Mouse (Mus musculus) neural tube, embryonic 12.5 days (tissue): ENCODE measurements around the gene Tmem198. TPM values are rescaled to one million over a fixed set of nuclear protein-coding genes. Genes with fewer than 3 reads are reported as not detected.

ENCODE experiments used
- ATAC-seq: fragments of 200-750 bp; cut with Nextera tagmentation; 2 replicates; pipeline ENCODE4 v1.8.0; 2017; ENCODE audit warnings: low read depth, mild to moderate bottlenecking, moderate TSS enrichment, moderate library complexity; ENCODE audit not compliant: low FRiP score
- H3K27ac ChIP-seq: fragments of 300-500 bp; sonication (generic); 2 replicates; pipeline ENCODE4 v1.5.1; 2016
- H3K27me3 ChIP-seq: fragments of 300-500 bp; sonication (generic); replicated peaks from 2 replicates; pipeline ENCODE4 v1.6.1; 2016; ENCODE audit warnings: mild to moderate bottlenecking
- H3K36me3 ChIP-seq: fragments of 300-500 bp; sonication (generic); 2 replicates; pipeline ENCODE4 v1.6.1; 2016; ENCODE audit warnings: mild to moderate bottlenecking
- H3K4me1 ChIP-seq: fragments of 300-500 bp; sonication (generic); 2 replicates; pipeline ENCODE4 v1.6.1; 2016
- H3K4me2 ChIP-seq: fragments of 300-500 bp; sonication (generic); replicated peaks from 2 replicates; pipeline ENCODE4 v1.6.1; 2016; ENCODE audit warnings: mild to moderate bottlenecking
- H3K4me3 ChIP-seq: fragments of 300-500 bp; sonication (generic); 2 replicates; pipeline ENCODE4 v1.5.1; 2016
- H3K9ac ChIP-seq: fragments of 300-500 bp; sonication (generic); 2 replicates; pipeline ENCODE4 v1.6.1; 2016; ENCODE audit warnings: mild to moderate bottlenecking
- H3K9me3 ChIP-seq: fragments of 300-500 bp; sonication (generic); 2 replicates; pipeline ENCODE4 v1.6.1; 2016; ENCODE audit warnings: mild to moderate bottlenecking
- WGBS: fragments of 180-500 bp; shearing (Covaris S2); methylation state at CpG from one replicate; pipeline ENCODE4 v1.1.7; 2016; 5-methylcytosine and 5-hydroxymethylcytosine counted together
- polyA plus RNA-seq: library from polyadenylated mRNA; unstranded; fragments of >200 nt; fragmentation: Nextera tagmentation; extraction: Ambion mirVana; gene quantifications from 2 replicates; pipeline ENCODE4 v1.2.1, GENCODE M21; 2016

Gene Tmem198
- polyA plus RNA-seq, 1 experiment from 2014 or later, result 28.9 TPM

DNA sequence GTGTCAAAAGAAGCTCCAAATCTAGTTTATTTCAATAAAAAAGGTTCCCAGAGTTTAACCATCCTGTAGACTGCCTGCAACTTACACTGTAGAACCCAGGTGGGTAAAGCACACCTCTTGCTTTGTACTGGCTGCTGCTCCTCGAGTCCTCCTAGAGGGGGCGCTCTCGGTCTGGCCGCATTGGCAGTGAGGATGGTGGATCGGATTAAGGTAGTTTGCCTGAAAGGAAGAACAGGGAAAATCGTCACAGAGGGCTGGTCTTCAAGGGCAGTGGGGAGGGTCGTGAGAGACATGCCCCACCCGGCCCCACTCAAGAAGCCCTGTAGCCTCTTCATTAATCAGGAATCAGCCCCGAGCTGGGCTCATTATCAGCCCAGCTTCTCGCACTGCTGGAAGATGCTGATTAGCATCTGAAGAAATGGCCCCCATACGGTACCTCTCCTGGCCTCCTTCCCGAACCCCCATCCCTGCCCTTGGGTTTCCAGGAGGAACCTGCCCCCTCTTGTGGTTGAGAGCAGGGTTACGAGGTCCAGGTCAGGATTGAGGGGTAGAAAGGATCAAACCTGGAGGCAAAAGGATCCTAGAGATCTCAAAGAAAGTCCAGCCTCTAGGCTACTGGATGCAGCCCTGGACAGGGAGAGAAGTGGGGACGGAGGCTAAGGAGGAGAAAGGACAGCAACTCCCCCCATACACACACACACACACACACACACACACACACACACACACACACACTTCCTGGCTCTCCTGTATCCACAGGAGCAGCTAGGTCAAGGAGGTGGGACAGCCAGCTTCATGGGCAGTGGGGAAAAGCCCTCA, 22.4 kb upstream of the Tmem198 start:
- Histone ChIP-seq H3K27me3 (peaks cover 15% of the 10 kb centered on the region), H3K4me3 (no peak overlapping the region), H3K27ac (peak overlapping the region; percentile 79; the same call in 1 of the 2 replicates), H3K4me2 (peak overlapping the region; percentile 63), H3K9ac (peak overlapping the region; percentile 29; the same call in 1 of the 2 replicates), H3K4me1 (peaks cover 69% of the 10 kb centered on the region), H3K9me3 (no peaks in the 10 kb centered on the region), H3K36me3 (no peaks in the 10 kb centered on the region)
- no peak for ATAC-seq
- 7% methylated on average over 14 of the region's 14 CpGs for WGBS

DNA sequence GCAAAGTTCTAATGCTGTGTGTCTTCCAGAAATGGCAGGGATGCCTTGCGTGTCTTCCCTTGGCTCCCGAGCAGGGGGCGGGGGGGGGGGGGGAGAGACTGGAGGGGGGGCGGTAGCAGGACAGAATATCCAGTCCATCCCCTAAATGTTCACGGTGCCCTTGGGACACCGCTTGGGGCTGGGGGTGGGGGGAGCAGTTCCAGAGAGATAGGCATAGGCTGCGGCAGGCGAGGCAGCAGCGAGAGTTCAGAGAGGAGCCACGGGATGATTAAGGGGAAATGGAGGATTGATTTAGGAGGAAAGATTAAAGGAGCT, 21.7 kb upstream of the Tmem198 start:
- Histone ChIP-seq H3K4me2 (peak overlapping the region; percentile 63), H3K27ac (peak overlapping the region; percentile 79), H3K27me3 (peaks cover 9% of the 10 kb centered on the region), H3K9ac (0 out of 2 replicates have a peak overlapping the region, but pooled peaks have one; percentile 13), H3K4me1 (peaks cover 67% of the 10 kb centered on the region), H3K9me3 (no peaks in the 10 kb centered on the region), H3K36me3 (no peaks in the 10 kb centered on the region), H3K4me3 (no peak overlapping the region)
- peak; percentile 26 for ATAC-seq
- WGBS, result 1% methylated on average over 6 of the region's 10 CpGs

DNA sequence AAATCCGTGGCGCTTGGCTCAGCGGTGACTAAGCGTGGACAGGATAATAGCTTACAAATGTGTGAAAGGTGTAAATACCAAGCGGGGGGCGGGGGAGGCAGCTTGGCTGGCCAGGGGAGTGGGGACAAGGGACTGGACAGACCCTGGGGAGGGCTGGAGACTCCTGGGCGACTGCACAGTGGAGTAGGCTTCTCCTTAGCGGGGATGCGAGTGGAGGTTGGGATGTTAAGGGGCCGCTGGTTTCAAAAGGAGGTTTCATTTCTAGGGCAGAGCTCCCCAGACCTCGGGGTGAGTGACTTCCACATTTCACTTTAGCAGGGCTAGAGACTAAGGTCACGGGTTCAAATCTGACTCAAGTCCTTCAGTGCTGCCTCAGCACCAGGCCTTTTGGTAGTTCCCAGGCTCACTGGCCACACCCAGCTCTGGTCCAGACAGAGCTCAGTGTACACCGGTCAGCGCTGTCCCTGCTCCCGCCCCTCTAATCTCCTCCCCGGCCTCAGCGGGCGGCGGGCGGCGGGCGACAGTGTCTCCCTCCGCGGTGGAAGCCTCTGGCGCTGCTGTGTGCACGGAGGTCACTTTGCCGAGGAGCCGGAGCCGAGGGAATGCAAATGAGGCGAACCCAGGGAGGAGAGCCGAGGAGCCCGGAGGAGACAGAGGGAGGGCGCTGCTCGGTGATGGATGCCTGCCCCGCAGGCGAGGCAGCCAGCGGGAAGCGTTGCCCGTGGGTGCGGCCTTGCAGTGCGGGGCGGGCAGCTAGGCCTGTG, 21.1 kb upstream of the Tmem198 start:
- peaks cover 64% of the 10 kb centered on the region for H3K4me1 ChIP-seq
- H3K27ac ChIP-seq, result peak overlapping the region; percentile 79
- H3K4me2 ChIP-seq, result peak overlapping the region; percentile 63
- peaks cover 8% of the 10 kb centered on the region for H3K27me3 ChIP-seq
- H3K4me3 ChIP-seq, result peak overlapping the region; percentile 19
- H3K36me3 ChIP-seq, result no peaks in the 10 kb centered on the region
- no peaks in the 10 kb centered on the region for H3K9me3 ChIP-seq
- peak overlapping the region; percentile 49 for H3K9ac ChIP-seq
- ATAC-seq, result peak; percentile 39
- WGBS, result 1% methylated on average over 42 of the region's 42 CpGs

DNA sequence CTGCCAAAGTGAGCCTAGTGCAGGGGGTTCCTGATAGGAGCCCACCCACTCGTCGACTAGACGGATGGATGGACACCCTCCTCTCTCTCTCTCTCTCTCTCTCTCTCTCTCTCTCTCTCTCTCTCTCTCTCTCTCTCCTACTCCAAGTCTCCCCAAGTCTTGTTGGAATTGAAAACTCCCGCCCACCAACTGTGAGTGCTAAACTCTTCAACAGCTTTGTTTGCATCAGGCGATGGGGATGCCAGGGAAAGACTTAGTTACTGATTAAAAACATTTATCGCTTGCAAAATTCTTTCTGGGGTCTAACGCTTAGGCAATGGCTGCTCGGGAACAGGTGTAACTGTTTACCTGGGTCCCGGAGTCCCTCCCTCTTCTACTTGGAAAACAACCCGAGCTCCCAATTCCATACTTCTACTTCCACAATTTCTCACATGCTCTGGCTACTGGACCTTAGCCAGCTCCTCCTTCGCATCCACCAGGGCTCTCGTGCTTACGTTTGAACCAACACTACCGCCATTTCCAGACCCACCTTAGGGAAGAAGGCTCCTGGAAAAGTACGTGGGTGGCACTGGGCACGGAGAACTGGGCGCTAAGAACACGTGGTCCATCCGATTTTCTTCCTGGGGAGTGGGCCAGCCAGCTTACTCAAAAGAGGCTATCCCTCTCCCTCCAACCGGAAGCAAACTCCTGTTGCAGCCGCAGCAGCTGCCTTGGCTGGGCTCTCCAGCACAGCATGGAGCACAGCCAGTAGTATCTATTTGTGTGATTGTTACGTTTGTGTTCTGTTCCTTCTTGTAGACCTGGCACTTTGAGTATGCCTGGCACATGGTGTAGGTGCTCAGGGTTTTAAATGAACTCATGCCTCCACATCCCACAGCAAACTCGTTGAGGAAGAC, 20.3 kb upstream of the Tmem198 start:
- Histone ChIP-seq H3K4me1 (peaks cover 64% of the 10 kb centered on the region), H3K9me3 (no peaks in the 10 kb centered on the region), H3K4me2 (peak overlapping the region; percentile 63), H3K9ac (peak overlapping the region; percentile 49), H3K27me3 (peaks cover 8% of the 10 kb centered on the region; the same call in 1 of the 2 replicates), H3K4me3 (peak overlapping the region; percentile 19), H3K27ac (peak overlapping the region; percentile 79), H3K36me3 (no peaks in the 10 kb centered on the region)
- 19% methylated on average over 23 of the region's 23 CpGs for WGBS
- ATAC-seq, result no peak

DNA sequence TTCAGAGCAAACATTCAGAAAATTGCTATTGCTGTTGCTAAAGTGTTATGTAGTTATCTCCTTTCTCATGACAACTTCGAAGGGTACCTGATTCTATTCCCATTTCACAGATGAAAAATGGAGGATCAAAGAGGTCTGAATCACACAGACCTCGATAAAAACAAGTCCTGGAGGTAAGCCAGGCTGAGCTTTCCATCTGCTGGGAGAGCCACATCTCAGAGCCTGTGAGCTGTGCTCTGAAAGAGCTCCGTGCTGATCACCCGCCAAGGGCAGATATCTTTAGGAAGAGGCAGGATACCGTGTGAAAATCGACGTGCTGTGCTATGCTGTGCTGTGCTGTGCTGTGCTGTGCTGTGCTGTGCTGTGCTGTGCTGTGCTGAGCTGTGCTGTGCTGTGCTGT, 19.0 kb upstream of the Tmem198 start:
- Histone ChIP-seq H3K9ac (no peak overlapping the region), H3K27me3 (0 out of 2 replicates have a peak, but pooled peaks cover 3% of the 10 kb centered on the region), H3K4me3 (no peak overlapping the region), H3K36me3 (no peaks in the 10 kb centered on the region), H3K4me1 (peaks cover 64% of the 10 kb centered on the region), H3K4me2 (no peak overlapping the region), H3K9me3 (no peaks in the 10 kb centered on the region), H3K27ac (no peak overlapping the region)
- 87% methylated on average over 7 of the region's 7 CpGs for WGBS
- no peak for ATAC-seq

DNA sequence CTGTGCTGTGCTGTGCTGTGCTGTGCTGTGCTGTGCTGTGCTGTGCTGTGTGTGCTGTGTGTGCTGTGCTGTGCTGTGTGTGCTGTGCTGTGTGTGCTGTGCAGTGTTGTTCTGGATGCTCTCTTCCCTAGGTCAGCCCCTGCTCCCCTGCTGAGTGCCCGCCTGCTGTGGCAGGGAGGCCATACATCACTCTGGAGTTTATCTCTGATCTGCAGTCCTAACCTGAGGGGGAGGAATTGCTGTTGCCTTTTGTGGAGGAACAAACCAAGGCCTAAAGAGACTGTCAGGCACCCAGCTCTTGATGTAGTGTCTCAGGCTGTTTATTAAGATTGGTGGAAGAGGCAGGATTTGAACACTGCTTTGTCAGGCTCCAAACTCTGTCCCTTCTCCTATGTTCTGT, 16.7 kb upstream of the Tmem198 start:
- Histone ChIP-seq H3K9me3 (no peaks in the 10 kb centered on the region), H3K27ac (no peak overlapping the region), H3K27me3 (0 out of 2 replicates have a peak, but pooled peaks cover 3% of the 10 kb centered on the region), H3K4me2 (no peak overlapping the region), H3K36me3 (no peaks in the 10 kb centered on the region), H3K4me3 (no peak overlapping the region), H3K9ac (no peak overlapping the region), H3K4me1 (peaks cover 42% of the 10 kb centered on the region)
- ATAC-seq, result no peak
- 11% methylated on average over 1 of the region's 1 CpGs for WGBS

DNA sequence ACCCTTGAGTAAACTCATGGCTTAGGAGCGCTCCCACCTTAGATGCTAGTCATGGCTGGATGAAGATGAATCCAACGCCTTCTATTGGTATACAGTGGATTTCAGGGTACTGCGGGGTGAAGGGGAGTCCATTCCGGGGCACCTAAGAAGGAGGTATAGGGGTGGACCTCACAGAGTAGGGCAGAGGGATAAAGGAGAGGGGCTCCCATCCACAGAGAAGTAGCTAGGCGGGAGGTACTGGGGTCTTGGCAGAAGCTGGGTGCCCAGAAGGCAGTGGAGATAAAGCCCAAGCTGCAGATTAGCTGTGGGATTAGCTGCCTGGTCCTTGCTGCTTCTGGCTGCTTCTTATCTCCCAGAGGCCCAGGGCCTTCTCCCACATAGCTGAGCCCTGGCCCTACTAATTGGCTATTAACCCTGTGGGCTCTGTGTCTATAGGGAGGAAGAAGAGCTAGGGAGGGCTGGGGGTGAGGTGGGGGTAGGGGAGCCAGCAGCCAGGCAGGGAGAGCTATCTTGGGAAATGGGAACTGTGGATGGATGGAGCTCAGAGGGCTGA, 15.6 kb upstream of the Tmem198 start:
- 84% methylated on average over 5 of the region's 5 CpGs for WGBS
- H3K4me1 ChIP-seq, result peaks cover 32% of the 10 kb centered on the region
- H3K36me3 ChIP-seq, result no peaks in the 10 kb centered on the region
- no peak overlapping the region for H3K4me3 ChIP-seq
- no peak for ATAC-seq
- H3K9ac ChIP-seq, result 0 out of 2 replicates have a peak overlapping the region, but pooled peaks have one; percentile 14
- no peak overlapping the region for H3K27ac ChIP-seq
- H3K9me3 ChIP-seq, result no peaks in the 10 kb centered on the region
- 0 out of 2 replicates have a peak, but pooled peaks cover 3% of the 10 kb centered on the region for H3K27me3 ChIP-seq
- no peak overlapping the region for H3K4me2 ChIP-seq

DNA sequence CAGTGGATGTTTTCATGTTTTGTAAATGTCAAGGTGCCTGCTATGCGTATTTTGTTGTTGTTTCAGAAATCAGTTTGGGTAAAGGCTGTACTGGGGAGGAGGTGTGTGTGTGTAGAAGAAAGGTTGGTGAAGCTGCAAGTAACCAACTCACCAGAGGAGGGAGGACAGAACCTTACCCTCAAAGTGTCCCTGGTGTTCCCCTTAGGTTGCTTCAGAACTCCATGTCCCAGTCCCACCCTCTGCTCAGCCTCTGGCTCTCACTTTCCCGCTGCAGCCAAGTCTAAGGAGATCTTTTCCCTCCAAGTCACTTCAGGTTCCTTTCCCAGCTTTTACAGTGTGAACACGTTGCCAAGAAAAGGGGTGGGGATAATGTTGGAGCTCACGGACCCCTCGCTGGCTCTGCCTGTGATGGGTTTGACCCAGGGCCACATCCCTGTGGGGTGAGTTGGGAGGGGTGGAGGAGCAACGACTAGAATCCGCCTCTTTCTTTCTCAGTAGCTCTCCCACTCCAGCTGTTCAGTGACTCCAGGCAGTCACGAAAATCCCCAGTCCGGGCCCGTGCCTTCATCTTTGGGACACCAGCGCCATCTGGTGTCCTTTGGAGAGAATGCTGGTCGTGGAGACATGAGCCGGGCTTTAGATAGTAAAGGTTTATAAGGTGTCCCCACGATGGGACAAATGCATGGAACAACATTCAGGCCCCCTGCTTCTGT, 12.0 kb upstream of the Tmem198 start:
- Histone ChIP-seq H3K4me3 (no peak overlapping the region), H3K27me3 (0 out of 2 replicates have a peak, but pooled peaks cover 10% of the 10 kb centered on the region), H3K9ac (no peak overlapping the region), H3K4me2 (no peak overlapping the region), H3K36me3 (peaks cover 6% of the 10 kb centered on the region; the same call in 1 of the 2 replicates), H3K27ac (no peak overlapping the region), H3K9me3 (no peaks in the 10 kb centered on the region), H3K4me1 (peaks cover 22% of the 10 kb centered on the region)
- WGBS, result 8% methylated on average over 14 of the region's 14 CpGs
- ATAC-seq, result peak; percentile 57

DNA sequence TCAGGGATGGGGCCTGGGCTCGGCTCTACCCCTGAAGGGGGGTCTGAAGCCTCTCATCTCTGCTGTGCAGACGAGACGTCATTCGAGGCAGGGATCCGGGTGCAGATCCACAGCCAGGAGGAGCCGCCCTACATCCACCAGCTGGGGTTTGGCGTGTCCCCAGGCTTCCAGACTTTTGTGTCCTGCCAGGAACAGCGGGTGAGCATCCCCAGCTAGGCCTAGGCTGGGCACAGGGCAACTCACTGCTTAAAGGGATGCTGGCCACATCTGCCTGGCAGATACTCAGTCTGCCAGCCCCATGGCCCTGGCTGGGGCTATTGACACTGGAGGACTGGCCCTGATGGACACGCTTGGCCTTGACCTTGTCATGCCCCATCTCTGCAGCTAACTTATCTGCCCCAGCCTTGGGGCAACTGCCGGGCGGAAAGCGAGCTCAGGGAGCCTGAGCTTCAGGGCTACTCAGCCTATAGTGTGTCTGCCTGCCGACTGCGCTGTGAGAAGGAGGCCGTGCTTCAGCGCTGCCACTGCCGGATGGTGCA, 10.0 kb upstream of the Tmem198 start:
- Histone ChIP-seq H3K27me3 (0 out of 2 replicates have a peak, but pooled peaks cover 10% of the 10 kb centered on the region), H3K4me1 (peaks cover 9% of the 10 kb centered on the region), H3K36me3 (peaks cover 26% of the 10 kb centered on the region), H3K9me3 (no peaks in the 10 kb centered on the region), H3K4me3 (no peak overlapping the region), H3K9ac (no peak overlapping the region), H3K27ac (no peak overlapping the region), H3K4me2 (no peak overlapping the region)
- 79% methylated on average over 17 of the region's 17 CpGs for WGBS
- no peak for ATAC-seq

DNA sequence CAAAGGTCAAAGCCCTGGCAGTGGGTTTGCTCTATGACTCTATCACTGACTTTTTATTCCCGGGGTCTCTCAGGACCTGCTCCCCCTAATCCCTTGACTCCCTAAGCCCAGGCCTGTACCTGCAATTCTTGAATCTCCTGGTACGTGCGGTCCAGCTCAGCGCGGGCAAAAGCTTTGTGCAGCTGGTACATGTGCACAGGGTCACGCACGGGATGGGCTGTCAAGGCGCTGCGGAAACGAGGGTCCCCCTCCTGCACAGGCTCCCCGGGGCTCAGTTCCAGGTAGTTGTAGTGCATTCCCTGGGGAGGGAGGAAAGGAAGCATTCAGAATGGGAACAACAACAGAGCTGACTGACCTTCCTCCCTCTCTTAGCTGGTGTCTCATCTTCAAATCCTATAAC, 2.9 kb upstream of the Tmem198 start:
- Histone ChIP-seq H3K27me3 (no peaks in the 10 kb centered on the region; the same call in 1 of the 2 replicates), H3K4me1 (peaks cover 36% of the 10 kb centered on the region), H3K9me3 (no peaks in the 10 kb centered on the region), H3K9ac (no peak overlapping the region), H3K4me2 (no peak overlapping the region), H3K27ac (no peak overlapping the region), H3K36me3 (peaks cover 50% of the 10 kb centered on the region), H3K4me3 (no peak overlapping the region)
- 97% methylated on average over 11 of the region's 11 CpGs for WGBS
- ATAC-seq, result no peak
